Mouse (Mus musculus) midbrain, postnatal 0 days (tissue): ENCODE results near the gene Tmem151b. TPM values are rescaled to one million over a fixed set of nuclear protein-coding genes. Genes with fewer than 3 reads are reported as not detected.

Experiments used
- ATAC-seq: fragments of 200-750 bp; cut with Nextera tagmentation; 2 replicates; pipeline ENCODE4 v1.8.0; 2017; ENCODE audit warnings: moderate number of reproducible peaks, mild to moderate bottlenecking, moderate TSS enrichment, moderate library complexity; ENCODE audit not compliant: low FRiP score
- DNase-seq: peaks from one replicate; pipeline ENCODE4 v3.0.0-alpha.2; 2015; ENCODE audit warnings: low spot score
- H3K27ac ChIP-seq: fragments of 300-500 bp; sonication (generic); 2 replicates; pipeline ENCODE4 v1.5.1; 2014; ENCODE audit warnings: low read depth, mild to moderate bottlenecking, low read length, mixed read lengths
- H3K27me3 ChIP-seq: fragments of 300-500 bp; sonication (generic); 2 replicates; pipeline ENCODE4 v1.6.1; 2014; ENCODE audit warnings: low read length, control low read depth, mixed read lengths; ENCODE audit not compliant: insufficient read depth
- H3K36me3 ChIP-seq: fragments of 300-500 bp; sonication (generic); 2 replicates; pipeline ENCODE4 v1.6.1; 2014; ENCODE audit warnings: low read length, control low read depth, mixed read lengths; ENCODE audit not compliant: insufficient read depth
- H3K4me1 ChIP-seq: fragments of 300-500 bp; sonication (generic); 2 replicates; pipeline ENCODE4 v1.6.1; 2014; ENCODE audit warnings: mild to moderate bottlenecking, control low read depth, antibody characterized with exemption, low read length, mixed read lengths; ENCODE audit not compliant: insufficient read depth
- H3K4me2 ChIP-seq: fragments of 300-500 bp; sonication (generic); 2 replicates; pipeline ENCODE4 v1.6.1; 2014; ENCODE audit warnings: low read depth, mild to moderate bottlenecking, low read length, mixed read lengths; ENCODE audit not compliant: poor library complexity, severe bottlenecking
- H3K4me3 ChIP-seq: fragments of 300-500 bp; sonication (generic); 2 replicates; pipeline ENCODE4 v1.5.1; 2014; ENCODE audit warnings: low read depth, mild to moderate bottlenecking, low read length, moderate library complexity
- H3K9ac ChIP-seq: fragments of 300-500 bp; sonication (generic); replicated peaks from 2 replicates; pipeline ENCODE4 v1.6.1; 2014; ENCODE audit warnings: mild to moderate bottlenecking, low read length, moderate library complexity, mixed read lengths; ENCODE audit not compliant: poor library complexity, severe bottlenecking
- H3K9me3 ChIP-seq: fragments of 300-500 bp; sonication (generic); 2 replicates; pipeline ENCODE4 v1.6.1; 2016; ENCODE audit warnings: low read length, control low read depth
- CTCF ChIP-seq: IDR thresholded peaks from 2 replicates; pipeline ENCODE4 v1.5.1; 2016; ENCODE audit warnings: antibody characterized with exemption, mild to moderate bottlenecking
- WGBS: fragments of 180-500 bp; shearing (Covaris S2); extraction: QIAGEN DNeasy Blood & Tissue Kit; methylation state at CpG from one replicate; pipeline ENCODE4 v1.1.7; 2014; 5-methylcytosine and 5-hydroxymethylcytosine counted together
- polyA plus RNA-seq: library from polyadenylated mRNA; unstranded; fragments of >200 nt; fragmentation: Nextera tagmentation; extraction: Ambion mirVana; gene quantifications from 2 replicates; pipeline ENCODE4 v1.2.1, GENCODE M21; 2015
- total RNA-seq: library from RNA; depleted of rRNA; stranded (reverse); fragments of >200 nt; gene quantifications from 2 replicates; pipeline ENCODE4 v1.2.3, GENCODE M21; 2014

Gene Tmem151b
- total and polyA plus RNA-seq, 2 experiments from 2014 or later: 29.1 to 95.6 TPM

- no peak overlapping the region for H3K4me2 ChIP-seq
- no peak overlapping the region for H3K9ac ChIP-seq
- DNase-seq (peak; percentile 79), ATAC-seq (no peak; the same call in 1 of the 2 replicates)
- no peaks in the 10 kb centered on the region for H3K27me3 ChIP-seq
- TF ChIP-seq CTCF: no peak
- WGBS: 87% methylated on average over 12 of the region's 12 CpGs
- no peaks in the 10 kb centered on the region for H3K9me3 ChIP-seq
- peaks cover 20% of the 10 kb centered on the region for H3K36me3 ChIP-seq
- H3K27ac ChIP-seq: no peak overlapping the region
- H3K4me1 ChIP-seq: peaks cover 5% of the 10 kb centered on the region; the same call in 1 of the 2 replicates
- no peak overlapping the region for H3K4me3 ChIP-seq
These were observed 30.6 kb downstream of the Tmem151b start for GRCm38 (mm10) chr17:45518766-45519475.

GRCm38 (mm10) chr17:45517549-45518215, 31.8 kb downstream of the Tmem151b start:
- Histone ChIP-seq H3K4me1 (no peaks in the 10 kb centered on the region), H3K9me3 (no peaks in the 10 kb centered on the region), H3K27me3 (no peaks in the 10 kb centered on the region), H3K27ac (no peak overlapping the region), H3K9ac (no peak overlapping the region), H3K4me2 (no peak overlapping the region), H3K36me3 (peaks cover 20% of the 10 kb centered on the region), H3K4me3 (no peak overlapping the region)
- no peak for TF ChIP-seq CTCF
- ATAC-seq: no peak
- DNase-seq: no peak
- WGBS: 91% methylated on average over 27 of the region's 28 CpGs

GRCm38 (mm10) chr17:45517135-45517534, 32.3 kb downstream of the Tmem151b start:
- peaks cover 21% of the 10 kb centered on the region for H3K36me3 ChIP-seq
- no peak for DNase-seq

DNA sequence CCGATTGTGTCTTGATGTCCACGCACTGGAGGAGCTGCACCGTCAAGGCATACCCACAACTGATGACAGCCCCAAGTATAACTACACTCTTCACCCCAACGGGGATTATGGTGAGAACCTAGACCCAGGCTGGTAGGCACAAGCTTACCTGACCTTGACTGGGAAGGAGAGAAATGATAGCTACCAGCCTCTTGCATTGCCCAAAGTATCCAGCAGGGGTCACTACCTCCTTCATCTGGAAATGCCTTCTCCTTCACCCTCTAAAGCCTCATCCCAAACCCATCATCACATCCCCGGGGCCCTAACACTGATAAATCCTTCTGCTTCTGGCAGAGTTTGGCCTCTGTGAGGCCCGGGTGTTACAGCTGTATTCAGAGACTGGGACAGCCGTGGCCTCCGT, 33.0 kb downstream of the Tmem151b start:
- Histone ChIP-seq H3K36me3 (peaks cover 25% of the 10 kb centered on the region), H3K27ac (no peak overlapping the region), H3K4me2 (no peak overlapping the region), H3K9ac (no peak overlapping the region), H3K4me3 (no peak overlapping the region), H3K4me1 (no peaks in the 10 kb centered on the region), H3K27me3 (no peaks in the 10 kb centered on the region), H3K9me3 (no peaks in the 10 kb centered on the region)
- peak; percentile 82 for DNase-seq
- WGBS: 51% methylated on average over 8 of the region's 8 CpGs
- peak; percentile 17; the same call in 1 of the 2 replicates for ATAC-seq
- peak; percentile 95 for TF ChIP-seq CTCF

More at GRCm38 (mm10) chr17:45517135-45517534, 32.3 kb downstream of the Tmem151b start:
- Histone ChIP-seq H3K4me1 (no peaks in the 10 kb centered on the region), H3K9ac (no peak overlapping the region), H3K4me3 (no peak overlapping the region), H3K9me3 (no peaks in the 10 kb centered on the region), H3K4me2 (no peak overlapping the region), H3K27ac (no peak overlapping the region), H3K27me3 (no peaks in the 10 kb centered on the region)
- 0 out of 2 replicates have a peak, but pooled peaks have one; percentile 2 for ATAC-seq
- no peak for TF ChIP-seq CTCF
- WGBS: 89% methylated on average over 21 of the region's 21 CpGs

GRCm38 (mm10) chr17:45515806-45516205, 33.7 kb downstream of the Tmem151b start:
- TF ChIP-seq CTCF: no peak
- H3K27ac ChIP-seq: no peak overlapping the region
- peaks cover 25% of the 10 kb centered on the region for H3K36me3 ChIP-seq
- H3K27me3 ChIP-seq: no peaks in the 10 kb centered on the region
- 86% methylated on average over 10 of the region's 10 CpGs for WGBS
- no peak for ATAC-seq
- no peaks in the 10 kb centered on the region for H3K4me1 ChIP-seq
- no peak overlapping the region for H3K4me3 ChIP-seq
- no peak overlapping the region for H3K9ac ChIP-seq
- no peak for DNase-seq
- H3K9me3 ChIP-seq: no peaks in the 10 kb centered on the region
- H3K4me2 ChIP-seq: no peak overlapping the region

GRCm38 (mm10) chr17:45515204-45515726, 34.2 kb downstream of the Tmem151b start:
- no peaks in the 10 kb centered on the region for H3K4me1 ChIP-seq
- no peak overlapping the region for H3K4me2 ChIP-seq
- H3K27ac ChIP-seq: no peak overlapping the region
- peaks cover 25% of the 10 kb centered on the region for H3K36me3 ChIP-seq
- no peaks in the 10 kb centered on the region for H3K9me3 ChIP-seq
- WGBS: 45% methylated on average over 15 of the region's 15 CpGs
- DNase-seq (no peak), ATAC-seq (no peak)
- H3K4me3 ChIP-seq: no peak overlapping the region
- no peak overlapping the region for H3K9ac ChIP-seq
- H3K27me3 ChIP-seq: no peaks in the 10 kb centered on the region
- no peak for TF ChIP-seq CTCF
